11 mouse cellular contexts compared by ENCODE assay signal in the genomic region with DNA sequence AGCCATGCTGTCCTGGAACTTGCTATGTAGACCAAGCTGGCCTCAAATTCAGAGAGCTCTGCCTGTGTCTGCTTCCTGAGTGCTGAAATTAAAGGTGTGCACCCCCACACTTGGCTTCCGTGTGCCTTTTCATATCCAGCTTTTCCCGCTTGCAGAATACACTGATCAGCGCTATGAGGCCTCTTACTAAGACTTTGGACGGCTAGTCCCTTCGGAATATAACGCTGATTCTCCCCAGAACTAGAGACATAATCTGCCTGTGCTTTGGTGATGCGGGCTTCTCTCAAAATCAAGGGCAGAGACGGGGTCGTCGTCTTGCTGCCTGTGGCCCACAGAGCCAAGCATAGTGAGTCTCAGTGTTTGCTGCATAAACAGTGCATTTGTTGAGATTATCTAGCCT. TPM values are rescaled to one million over a fixed set of nuclear protein-coding genes. Genes with fewer than 3 reads are reported as not detected.
DNase-seq lines count a peak whose midpoint lies in the region; ATAC-seq and TF ChIP-seq lines count a peak whose summit lies in the region.
"Had no signal": no experiment of that assay in that cellular context is flagged by ENCODE, and none has a peak within 500 bp of the region (broad histone marks: within the 10 kb centered on the region; RNA-seq: fewer than 3 reads in every experiment).

No protein-coding gene starts in this region.

- no peak overlapping the region for H3K9ac ChIP-seq in lung, embryonic 15.5 days
- no peak overlapping the region for H3K9ac ChIP-seq in hindbrain, embryonic 15.5 days
- no peak overlapping the region for H3K9ac ChIP-seq in stomach, embryonic 15.5 days
- H3K9ac ChIP-seq: embryonic facial prominence, embryonic 13.5 days; liver, postnatal 0 days had no signal

- DNase-seq in heart, embryonic 10.5 days (ENCODE audit: low spot score): peak; percentile 36
- no peak for DNase-seq in heart, postnatal 14 days
- DNase-seq in lung, adult 2 months: no peak
- no peak for DNase-seq in layer of hippocampus, postnatal 36 days
- DNase-seq in urinary bladder, postnatal 10 days (ENCODE audit: low spot score): no peak
- DNase-seq: liver, postnatal 0 days had no signal

- H3K36me3 ChIP-seq in heart, embryonic 10.5 days: peaks cover 51% of the 10 kb centered on the region
- H3K36me3 ChIP-seq in lung, embryonic 15.5 days: peaks cover 5% of the 10 kb centered on the region
- peaks cover 25% of the 10 kb centered on the region for H3K36me3 ChIP-seq in hindbrain, embryonic 15.5 days
- peaks cover 11% of the 10 kb centered on the region; the same call in 1 of the 2 replicates for H3K36me3 ChIP-seq in stomach, embryonic 15.5 days

- H3K4me1 ChIP-seq in heart, embryonic 10.5 days: peaks cover 30% of the 10 kb centered on the region
- H3K4me1 ChIP-seq in lung, embryonic 15.5 days: peaks cover 9% of the 10 kb centered on the region
- 0 out of 2 replicates have a peak, but pooled peaks cover 3% of the 10 kb centered on the region for H3K4me1 ChIP-seq in lung, adult 2 months (ENCODE audit: control insufficient read depth, insufficient read depth, low read length)
- peaks cover 47% of the 10 kb centered on the region for H3K4me1 ChIP-seq in hindbrain, embryonic 15.5 days (replicated peaks)
- peaks cover 10% of the 10 kb centered on the region; the same call in 1 of the 2 replicates for H3K4me1 ChIP-seq in stomach, embryonic 15.5 days

- H3K27ac ChIP-seq in heart, embryonic 10.5 days: no peak overlapping the region
- peak overlapping the region; percentile 39; the same call in 1 of the 2 replicates for H3K27ac ChIP-seq in lung, embryonic 15.5 days
- H3K27ac ChIP-seq in hindbrain, embryonic 15.5 days (replicated peaks): peak overlapping the region; percentile 64
- 0 out of 2 replicates have a peak overlapping the region, but pooled peaks have one; percentile 5 for H3K27ac ChIP-seq in stomach, embryonic 15.5 days
- H3K27ac ChIP-seq: embryonic facial prominence, embryonic 13.5 days had no signal

- no peak for TF ChIP-seq CTCF in lung, adult 2 months (IDR thresholded peaks at IDR 0.05; ENCODE audit: insufficient read depth, low read length)

- no peak overlapping the region for H3K4me2 ChIP-seq in lung, embryonic 15.5 days
- H3K4me2 ChIP-seq in hindbrain, embryonic 15.5 days: 0 out of 2 replicates have a peak overlapping the region, but pooled peaks have one; percentile 13
- no peak overlapping the region for H3K4me2 ChIP-seq in stomach, embryonic 15.5 days
- H3K4me2 ChIP-seq: embryonic facial prominence, embryonic 13.5 days had no signal

- WGBS in heart, embryonic 10.5 days: 84% methylated on average over 10 of the region's 10 CpGs
- 55% methylated on average over 10 of the region's 10 CpGs for WGBS in lung, embryonic 15.5 days
- 70% methylated on average over 10 of the region's 10 CpGs for WGBS in lung, adult 2 months
- WGBS in hindbrain, embryonic 15.5 days: 78% methylated on average over 10 of the region's 10 CpGs
- WGBS in stomach, embryonic 15.5 days: 67% methylated on average over 10 of the region's 10 CpGs

- no peak for ATAC-seq in lung, embryonic 15.5 days (ENCODE audit: borderline replicate concordance, extremely low read depth, low FRiP score, low TSS enrichment)
- no peak for ATAC-seq in hindbrain, embryonic 15.5 days (ENCODE audit: low FRiP score, low read depth)
- no peak for ATAC-seq in stomach, embryonic 15.5 days (ENCODE audit: insufficient read depth, low FRiP score, low read depth)
- ATAC-seq: CD4-positive, CD25-positive, alpha-beta regulatory T cell, adult 4 months; liver, postnatal 0 days had no signal

- intact Hi-C loops in heart, postnatal 14 days (cut with DNase I): no loop called here

- H3K4me3 ChIP-seq in heart, embryonic 10.5 days: no peak overlapping the region
- no peak overlapping the region for H3K4me3 ChIP-seq in lung, embryonic 15.5 days
- no peak overlapping the region for H3K4me3 ChIP-seq in lung, adult 2 months (replicated peaks; ENCODE audit: extremely low read depth, low read depth, low read length)
- no peak overlapping the region for H3K4me3 ChIP-seq in hindbrain, embryonic 15.5 days
- no peak overlapping the region for H3K4me3 ChIP-seq in stomach, embryonic 15.5 days (replicated peaks)
- H3K4me3 ChIP-seq: embryonic facial prominence, embryonic 13.5 days had no signal

- no peaks in the 10 kb centered on the region for H3K27me3 ChIP-seq in heart, embryonic 10.5 days (ENCODE audit: insufficient read depth, poor library complexity, severe bottlenecking)
- H3K27me3 ChIP-seq in lung, embryonic 15.5 days: no peaks in the 10 kb centered on the region
- H3K27me3 ChIP-seq in hindbrain, embryonic 15.5 days: no peaks in the 10 kb centered on the region
- H3K27me3 ChIP-seq in stomach, embryonic 15.5 days (replicated peaks): no peaks in the 10 kb centered on the region
- H3K27me3 ChIP-seq: embryonic facial prominence, embryonic 13.5 days had no signal

- no peak for TF ChIP-seq POLR2A in lung, adult 2 months (IDR thresholded peaks at IDR 0.05; ENCODE audit: borderline replicate concordance, extremely low read depth, low read depth, low read length)

- H3K9me3 ChIP-seq in heart, embryonic 10.5 days: no peaks in the 10 kb centered on the region
- no peaks in the 10 kb centered on the region for H3K9me3 ChIP-seq in lung, embryonic 15.5 days
- H3K9me3 ChIP-seq in hindbrain, embryonic 15.5 days: no peaks in the 10 kb centered on the region
- no peaks in the 10 kb centered on the region for H3K9me3 ChIP-seq in stomach, embryonic 15.5 days
- H3K9me3 ChIP-seq: embryonic facial prominence, embryonic 13.5 days had no signal

RNA-seq across cellular contexts. Expression of gene Klhl23, which starts 4.2 kb away (rescaled TPM):
- 40.3 and 66.3 TPM in 2 replicates for polyA plus RNA-seq in heart, embryonic 10.5 days (2016; fragmentation: Nextera tagmentation; extraction: Ambion mirVana)
- total RNA-seq in heart, postnatal 14 days (2021): 10 to 100 TPM; 41.1 to 42.8 TPM
- 36.4 and 38.6 TPM in 2 replicates for polyA plus RNA-seq in lung, embryonic 15.5 days (2015; fragmentation: Nextera tagmentation; extraction: Ambion mirVana)
- 3.0 and 5.8 TPM in 2 replicates for polyA plus RNA-seq in lung, adult 2 months (2012; rRNA removed)
- polyA plus RNA-seq in hindbrain, embryonic 15.5 days (2015; fragmentation: Nextera tagmentation; extraction: Ambion mirVana): 93.0 and 94.6 TPM in 2 replicates
- 37.0 and 37.8 TPM in 2 replicates for polyA plus RNA-seq in stomach, embryonic 15.5 days (2015; fragmentation: Nextera tagmentation; extraction: Ambion mirVana)
- 10 to 100 TPM; 39.3 to 39.9 TPM for total RNA-seq in layer of hippocampus, postnatal 36 days (2021)

RNA-seq across cellular contexts. Expression of gene Ssb, which starts 35.5 kb away (rescaled TPM):
- polyA plus RNA-seq in heart, embryonic 10.5 days (2016; fragmentation: Nextera tagmentation; extraction: Ambion mirVana): 216 and 283 TPM in 2 replicates
- total RNA-seq in heart, postnatal 14 days (2021): 10 to 100 TPM; 69.4 to 74.7 TPM
- 296 TPM in 2 replicates for polyA plus RNA-seq in lung, embryonic 15.5 days (2015; fragmentation: Nextera tagmentation; extraction: Ambion mirVana)
- 1.7 and 4.2 TPM in 2 replicates for polyA plus RNA-seq in lung, adult 2 months (2012; rRNA removed)
- 244 and 265 TPM in 2 replicates for polyA plus RNA-seq in hindbrain, embryonic 15.5 days (2015; fragmentation: Nextera tagmentation; extraction: Ambion mirVana)
- 309 and 316 TPM in 2 replicates for polyA plus RNA-seq in stomach, embryonic 15.5 days (2015; fragmentation: Nextera tagmentation; extraction: Ambion mirVana)
- 100 to 1,000 TPM; 137 to 144 TPM for total RNA-seq in layer of hippocampus, postnatal 36 days (2021)

RNA-seq across cellular contexts. Expression of gene Phospho2, which starts 36.5 kb away (rescaled TPM):
- polyA plus RNA-seq in heart, embryonic 10.5 days (2016; fragmentation: Nextera tagmentation; extraction: Ambion mirVana): 19.8 and 21.5 TPM in 2 replicates
- total RNA-seq in heart, postnatal 14 days (2021): 10 to 100 TPM; 20.7 to 25.0 TPM
- 19.2 and 19.4 TPM in 2 replicates for polyA plus RNA-seq in lung, embryonic 15.5 days (2015; fragmentation: Nextera tagmentation; extraction: Ambion mirVana)
- 42.1 and 57.2 TPM in 2 replicates for polyA plus RNA-seq in lung, adult 2 months (2012; rRNA removed)
- 33.4 and 34.1 TPM in 2 replicates for polyA plus RNA-seq in hindbrain, embryonic 15.5 days (2015; fragmentation: Nextera tagmentation; extraction: Ambion mirVana)
- 22.1 and 23.0 TPM in 2 replicates for polyA plus RNA-seq in stomach, embryonic 15.5 days (2015; fragmentation: Nextera tagmentation; extraction: Ambion mirVana)
- 10 to 100 TPM; 23.4 to 24.5 TPM for total RNA-seq in layer of hippocampus, postnatal 36 days (2021)

RNA-seq across cellular contexts. Expression of gene Ccdc173, which starts 36.5 kb away (rescaled TPM):
- 1.0 and 1.3 TPM in 2 replicates for polyA plus RNA-seq in heart, embryonic 10.5 days (2016; fragmentation: Nextera tagmentation; extraction: Ambion mirVana)
- total RNA-seq in heart, postnatal 14 days (2021): under 1 TPM; 0.29 to 0.66 TPM
- 2.6 and 3.2 TPM in 2 replicates for polyA plus RNA-seq in lung, embryonic 15.5 days (2015; fragmentation: Nextera tagmentation; extraction: Ambion mirVana)
- polyA plus RNA-seq in lung, adult 2 months (2012; rRNA removed): 0.37 and 0.54 TPM in 2 replicates
- 3.3 and 3.4 TPM in 2 replicates for polyA plus RNA-seq in hindbrain, embryonic 15.5 days (2015; fragmentation: Nextera tagmentation; extraction: Ambion mirVana)
- polyA plus RNA-seq in stomach, embryonic 15.5 days (2015; fragmentation: Nextera tagmentation; extraction: Ambion mirVana): 1.4 and 2.2 TPM in 2 replicates
- total RNA-seq in layer of hippocampus, postnatal 36 days (2021): 1 to 10 TPM; 2.6 to 3.4 TPM

RNA-seq across cellular contexts. Expression of gene Mettl5, which starts 59.5 kb away (rescaled TPM):
- 37.1 and 38.3 TPM in 2 replicates for polyA plus RNA-seq in heart, embryonic 10.5 days (2016; fragmentation: Nextera tagmentation; extraction: Ambion mirVana)
- total RNA-seq in heart, postnatal 14 days (2021): 10 to 100 TPM; 19.1 to 20.2 TPM
- polyA plus RNA-seq in lung, embryonic 15.5 days (2015; fragmentation: Nextera tagmentation; extraction: Ambion mirVana): 34.7 and 36.5 TPM in 2 replicates
- polyA plus RNA-seq in lung, adult 2 months (2012; rRNA removed): 4.0 and 4.6 TPM in 2 replicates
- polyA plus RNA-seq in hindbrain, embryonic 15.5 days (2015; fragmentation: Nextera tagmentation; extraction: Ambion mirVana): 31.8 and 32.6 TPM in 2 replicates
- polyA plus RNA-seq in stomach, embryonic 15.5 days (2015; fragmentation: Nextera tagmentation; extraction: Ambion mirVana): 39.7 and 45.9 TPM in 2 replicates
- total RNA-seq in layer of hippocampus, postnatal 36 days (2021): 10 to 100 TPM; 12.8 to 12.9 TPM

Comparison
In these comparisons a context has a peak if more than half of its experiments do, and no peak if none do; other contexts are left out.
1. RNA of gene Ssb, which starts 35.5 kb away (polyA plus RNA-seq): 309 to 316 TPM in stomach, embryonic 15.5 days, 296 TPM in lung, embryonic 15.5 days, 216 to 283 TPM in heart, embryonic 10.5 days and 244 to 265 TPM in hindbrain, embryonic 15.5 days; 1.7 to 4.2 TPM in lung, adult 2 months; every median in the first group is over 10 times any median in the second.